Mouse (Mus musculus) CD4-positive, CD25-positive, alpha-beta regulatory T cell, adult 4 months (primary cell): Measurements from ENCODE around the gene Tekt5. TPM values are rescaled to one million over a fixed set of nuclear protein-coding genes. Genes with fewer than 3 reads are reported as not detected.

ENCODE experiments used
- ATAC-seq: one replicate; pipeline ENCODE4 v1.8.0; 2017
- polyA plus RNA-seq, 2 experiments: library from polyadenylated mRNA; unstranded; fragments of 100-300 nt; shearing (Covaris generic); gene quantifications; one replicate each; pipeline ENCODE4 v1.2.1; 2017

The Tekt5 gene
- not detected for polyA plus RNA-seq

DNA sequence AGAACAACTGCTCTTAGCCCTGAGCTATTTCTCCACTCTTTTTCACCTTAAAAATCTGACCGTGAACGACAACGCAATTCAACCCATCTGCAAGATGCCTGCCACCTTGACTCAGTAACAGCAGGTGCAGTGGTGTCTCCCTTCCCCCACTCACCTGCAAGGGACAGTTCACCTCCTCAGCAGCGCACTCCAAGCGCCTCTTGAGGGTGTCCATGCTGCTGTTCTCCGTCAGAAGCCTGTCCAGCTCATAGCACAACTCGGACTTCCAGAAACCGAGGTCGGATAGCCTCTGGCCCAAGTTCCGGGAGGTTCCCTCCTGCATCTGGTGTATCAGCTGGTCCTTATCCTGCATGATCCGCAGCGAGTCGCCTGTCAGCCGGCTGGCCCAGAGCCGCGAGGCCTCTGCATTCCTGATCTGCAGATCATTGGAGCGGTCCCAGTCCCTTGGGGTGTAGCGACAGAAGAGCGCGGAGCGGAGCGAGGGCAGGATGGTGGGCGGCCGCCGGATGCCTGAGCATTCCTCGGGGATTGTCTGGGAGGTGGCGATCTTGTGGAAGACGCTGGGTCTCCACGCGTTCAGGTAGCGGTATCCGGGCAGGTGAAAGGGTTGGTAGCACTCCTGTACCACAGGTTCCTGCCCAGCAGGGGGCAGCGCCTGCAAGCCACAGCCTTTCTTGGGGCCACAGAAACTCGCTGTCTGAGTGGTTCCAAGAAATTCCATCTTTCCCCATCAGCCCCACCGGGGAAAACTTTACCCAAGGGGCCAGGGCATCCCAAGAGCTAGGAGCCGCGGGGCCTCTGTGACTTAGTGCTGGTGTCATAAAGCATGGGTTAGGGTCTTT lies at the start of gene Tekt5:
Gene Tekt5 (minus strand): TSS at position 792 of the 842 bp plus-strand sequence.
- no peak for ATAC-seq

DNA sequence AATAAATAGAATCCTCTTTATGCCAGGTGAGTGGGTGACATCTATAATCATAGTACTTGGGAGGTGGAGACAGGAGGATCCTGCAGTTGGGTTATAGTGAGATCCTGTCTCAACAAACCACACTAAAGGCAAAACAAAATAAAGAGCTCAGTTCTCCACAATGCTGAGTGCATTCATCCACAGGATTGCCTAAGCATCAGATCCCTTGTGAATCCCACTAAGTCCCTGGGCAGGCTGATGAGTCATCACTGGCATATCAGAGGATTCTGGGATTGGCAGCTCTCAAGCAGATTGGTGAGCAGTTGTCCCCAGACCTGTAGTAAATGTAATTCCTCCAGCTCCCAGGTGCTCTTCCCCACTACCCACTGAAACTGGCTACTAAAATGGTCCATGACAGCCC lies 48.4 kb upstream of the Tekt5 start:
- ATAC-seq = no peak

DNA sequence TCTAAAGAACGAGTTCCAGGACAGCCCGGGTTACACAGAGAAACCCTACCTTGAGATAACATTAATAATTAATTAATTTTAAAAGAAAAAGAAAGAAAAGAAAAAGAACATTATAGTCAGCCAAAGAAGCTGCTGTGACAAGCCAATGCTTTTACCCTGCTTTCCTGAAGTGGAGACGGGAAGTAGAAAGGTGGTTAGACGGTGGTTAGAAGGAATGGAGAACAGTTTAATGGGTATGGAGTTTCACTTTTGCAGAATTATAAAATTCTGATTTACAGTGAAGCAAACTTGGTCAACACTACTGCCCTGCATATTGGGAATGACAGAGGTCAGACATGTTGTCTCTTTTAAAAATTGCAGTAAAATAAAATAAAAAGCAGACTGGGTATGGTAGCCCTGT lies 46.5 kb upstream of the Tekt5 start:
- ATAC-seq = no peak

DNA sequence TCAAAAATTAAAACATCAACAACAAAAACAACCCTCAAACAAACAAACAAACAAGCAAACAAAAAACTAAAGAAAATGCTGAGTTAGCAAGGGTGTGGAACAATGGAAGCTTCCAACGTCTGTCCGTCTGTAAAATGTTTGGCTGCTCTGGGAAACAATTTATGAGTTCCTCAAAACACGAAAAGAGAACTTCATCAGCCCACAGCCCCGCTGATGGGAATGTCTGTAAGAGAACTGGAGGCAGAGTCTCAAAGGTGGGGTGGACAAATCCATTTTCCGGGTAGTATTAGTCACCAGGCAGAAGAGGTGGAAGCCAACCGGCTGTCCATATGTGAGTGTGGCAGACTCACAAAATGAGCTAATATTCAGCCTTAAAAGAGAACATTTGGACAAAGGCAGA lies 46.0 kb upstream of the Tekt5 start:
- ATAC-seq = no peak

DNA sequence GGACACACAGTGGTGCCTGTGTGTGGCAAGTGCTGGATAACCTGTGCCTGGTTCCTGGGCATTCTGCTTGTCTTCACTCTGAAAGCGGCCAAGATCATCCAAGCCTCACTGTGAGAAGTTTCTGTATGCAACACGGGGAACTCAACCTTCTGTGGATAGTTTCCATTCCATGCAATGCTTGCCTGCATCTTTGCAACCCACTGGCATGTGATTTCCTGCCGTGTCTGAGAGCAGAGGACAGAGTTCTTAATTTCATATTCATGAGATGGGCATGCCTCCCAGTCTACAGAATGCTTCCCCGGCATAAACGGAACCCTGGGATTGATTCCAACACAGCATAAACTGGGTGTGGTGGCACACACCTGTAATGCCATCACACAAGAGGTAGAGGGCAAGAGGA lies 42.8 kb upstream of the Tekt5 start:
- ATAC-seq = no peak

DNA sequence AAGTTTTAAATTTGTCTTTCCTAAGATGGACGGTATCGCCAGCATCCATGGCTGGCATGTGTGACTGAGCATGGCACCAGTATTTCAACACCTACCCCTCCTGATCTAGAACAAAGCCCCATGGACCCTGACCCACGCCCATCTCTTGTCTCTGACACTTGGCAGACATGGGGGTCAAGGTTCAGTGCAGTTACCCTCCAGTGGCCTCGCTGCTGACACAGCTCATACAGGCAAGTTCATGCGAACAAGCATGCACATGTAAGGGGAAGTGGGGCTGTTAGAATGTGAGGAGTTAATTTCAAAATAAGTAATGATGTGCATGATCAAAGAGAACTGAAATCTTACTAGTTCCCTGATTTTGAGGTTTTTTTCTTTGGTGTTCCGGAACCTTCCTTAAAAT lies 40.9 kb upstream of the Tekt5 start:
- ATAC-seq = no peak

DNA sequence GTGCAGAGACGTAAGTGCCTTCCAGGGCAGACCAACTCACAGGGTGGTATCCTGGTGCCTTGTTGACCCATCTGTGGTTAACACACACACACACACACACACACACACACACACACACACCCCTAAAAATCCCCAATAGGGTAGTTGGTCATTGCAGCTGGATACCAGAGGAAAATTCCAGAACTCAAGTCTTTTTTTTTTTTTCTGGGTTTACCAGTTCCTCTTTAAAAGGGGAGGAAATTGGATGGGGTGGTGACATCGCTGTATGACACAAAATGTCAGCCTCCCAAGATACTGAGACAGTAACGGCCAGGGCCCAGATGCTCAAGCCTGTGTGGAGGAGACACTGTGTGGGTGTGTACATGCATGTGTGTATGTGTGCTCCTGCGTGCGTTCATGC lies 38.1 kb upstream of the Tekt5 start:
- ATAC-seq = no peak

DNA sequence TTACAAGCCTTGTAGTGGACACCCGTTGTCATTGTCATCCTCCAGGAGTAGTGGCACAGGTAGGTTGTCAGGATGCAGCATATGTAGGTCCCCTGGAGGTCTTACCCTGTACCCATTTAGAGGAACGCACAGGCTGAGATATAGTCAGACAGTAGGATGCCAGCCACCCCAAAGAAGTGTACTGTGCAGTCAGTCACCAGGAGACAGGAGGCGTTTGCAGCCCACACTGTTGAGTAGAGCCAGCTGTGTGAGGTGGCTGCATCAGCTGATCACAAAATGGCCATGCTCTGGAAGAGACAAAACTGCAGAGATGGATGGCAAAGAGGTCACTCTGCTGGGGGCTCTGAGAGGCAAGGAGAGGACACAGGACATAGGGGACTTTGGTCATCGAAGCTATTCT lies 37.1 kb upstream of the Tekt5 start:
- no peak for ATAC-seq

DNA sequence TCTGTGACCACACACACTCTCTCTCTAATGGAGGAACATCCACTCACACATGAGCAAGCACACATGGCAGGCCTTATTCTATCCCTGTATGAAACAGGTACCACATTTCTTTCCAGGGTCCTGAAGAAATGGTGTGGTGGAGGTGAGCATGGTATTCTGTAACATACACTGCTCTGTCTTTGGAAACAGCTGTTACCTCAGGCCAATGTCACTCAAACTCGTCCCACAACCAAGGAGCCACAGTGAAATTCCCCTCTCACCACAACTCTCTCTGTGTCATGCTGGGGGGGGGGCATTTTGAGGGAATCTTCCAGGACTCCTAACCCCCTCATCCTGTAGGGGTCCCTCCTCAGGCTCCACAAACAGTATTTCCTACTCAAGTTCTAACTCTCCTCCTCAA lies 36.6 kb upstream of the Tekt5 start:
- ATAC-seq = no peak

DNA sequence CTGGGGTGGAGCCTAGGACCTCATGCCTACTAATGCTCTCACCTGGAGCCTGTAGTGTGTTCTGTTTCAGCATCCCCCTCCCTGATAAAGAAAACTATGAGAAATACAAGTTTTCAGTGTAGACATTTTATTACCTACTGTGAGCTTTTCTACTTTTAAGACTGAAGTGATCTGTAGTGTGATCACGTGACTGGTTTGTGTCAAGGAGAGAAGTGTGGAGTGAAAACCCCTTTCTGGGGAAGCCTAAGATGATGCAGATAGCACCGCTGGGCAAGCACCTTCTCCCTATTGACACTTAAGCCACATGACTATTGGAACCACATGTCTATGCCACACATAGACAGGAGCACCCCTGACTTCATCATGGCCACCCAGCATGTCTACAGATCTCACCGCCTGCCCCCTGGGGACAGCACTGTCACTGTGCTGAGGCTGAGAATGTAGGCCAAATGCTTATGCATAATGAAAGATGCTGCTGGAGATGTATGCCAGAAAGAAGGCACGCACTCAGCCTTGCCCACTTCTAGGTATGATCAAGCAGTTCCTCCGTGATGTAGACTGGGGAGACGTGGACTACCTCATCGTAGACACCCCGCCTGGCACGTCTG lies 25.3 kb upstream of the Tekt5 start:
- no peak for ATAC-seq

DNA sequence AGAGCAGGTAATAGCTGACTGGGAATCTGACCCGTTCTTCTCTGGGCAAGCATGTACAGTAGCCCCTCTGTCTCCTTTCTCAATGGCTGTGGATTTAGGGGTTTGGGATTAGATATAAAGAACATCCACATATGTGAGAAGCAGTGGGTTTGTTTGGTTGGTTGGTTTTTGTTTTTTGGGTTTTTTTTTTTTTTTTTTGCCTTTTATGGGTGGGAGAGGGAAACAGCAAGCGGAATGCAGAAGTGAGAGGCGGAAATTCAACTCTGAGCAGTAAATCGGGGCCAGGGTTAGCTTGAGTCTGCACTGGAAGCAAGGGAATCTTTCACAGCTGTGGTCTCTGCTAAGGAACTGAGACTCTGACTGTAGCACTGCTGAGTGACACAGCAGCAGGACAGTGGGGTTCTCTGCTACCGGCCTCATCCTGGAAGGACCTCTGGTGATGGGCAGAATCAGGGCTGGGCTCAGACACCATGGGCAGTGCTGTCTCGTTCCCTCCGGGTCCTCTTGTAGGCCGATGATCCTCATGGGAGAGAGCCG lies 22.5 kb upstream of the Tekt5 start:
- no peak for ATAC-seq

DNA sequence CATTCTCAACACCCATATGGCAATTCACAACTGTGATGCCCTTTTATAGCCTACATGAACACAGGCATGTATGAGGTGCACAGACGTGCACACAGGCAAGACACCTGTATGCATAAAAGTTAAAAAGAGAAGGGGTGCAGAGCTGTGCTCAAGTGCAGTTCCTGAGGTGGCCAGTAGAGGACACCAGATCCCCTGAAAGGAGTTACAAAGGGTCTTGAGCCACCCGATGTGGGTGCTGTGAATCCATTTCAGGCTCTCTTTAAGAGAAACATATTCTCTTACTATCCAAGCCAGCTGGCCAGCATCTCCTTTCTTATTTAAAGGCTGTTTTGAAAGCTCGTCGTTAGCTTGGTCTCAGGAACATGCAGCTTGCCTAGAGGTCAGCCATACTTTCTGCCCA lies 21.6 kb upstream of the Tekt5 start:
- no peak for ATAC-seq

DNA sequence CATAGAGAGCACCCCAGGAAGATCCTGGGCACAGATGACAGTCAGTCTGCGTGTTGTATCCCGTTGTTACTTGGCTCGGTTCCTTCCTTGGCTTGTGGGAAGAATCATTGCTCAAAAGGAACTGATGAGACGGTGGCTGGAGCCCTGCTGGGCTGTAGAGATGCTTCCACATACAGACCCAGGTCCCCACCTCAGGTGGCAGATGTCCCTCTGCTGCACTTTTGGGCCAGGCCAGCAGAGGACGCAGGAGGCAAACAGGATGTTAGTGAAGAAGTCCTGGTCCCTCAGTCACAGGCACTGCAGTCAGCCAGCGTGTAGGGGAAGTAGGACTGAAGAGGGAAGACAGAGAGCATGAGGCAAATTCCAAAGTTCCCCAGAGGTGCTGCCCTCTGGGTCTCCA lies 20.7 kb upstream of the Tekt5 start:
- no peak for ATAC-seq

DNA sequence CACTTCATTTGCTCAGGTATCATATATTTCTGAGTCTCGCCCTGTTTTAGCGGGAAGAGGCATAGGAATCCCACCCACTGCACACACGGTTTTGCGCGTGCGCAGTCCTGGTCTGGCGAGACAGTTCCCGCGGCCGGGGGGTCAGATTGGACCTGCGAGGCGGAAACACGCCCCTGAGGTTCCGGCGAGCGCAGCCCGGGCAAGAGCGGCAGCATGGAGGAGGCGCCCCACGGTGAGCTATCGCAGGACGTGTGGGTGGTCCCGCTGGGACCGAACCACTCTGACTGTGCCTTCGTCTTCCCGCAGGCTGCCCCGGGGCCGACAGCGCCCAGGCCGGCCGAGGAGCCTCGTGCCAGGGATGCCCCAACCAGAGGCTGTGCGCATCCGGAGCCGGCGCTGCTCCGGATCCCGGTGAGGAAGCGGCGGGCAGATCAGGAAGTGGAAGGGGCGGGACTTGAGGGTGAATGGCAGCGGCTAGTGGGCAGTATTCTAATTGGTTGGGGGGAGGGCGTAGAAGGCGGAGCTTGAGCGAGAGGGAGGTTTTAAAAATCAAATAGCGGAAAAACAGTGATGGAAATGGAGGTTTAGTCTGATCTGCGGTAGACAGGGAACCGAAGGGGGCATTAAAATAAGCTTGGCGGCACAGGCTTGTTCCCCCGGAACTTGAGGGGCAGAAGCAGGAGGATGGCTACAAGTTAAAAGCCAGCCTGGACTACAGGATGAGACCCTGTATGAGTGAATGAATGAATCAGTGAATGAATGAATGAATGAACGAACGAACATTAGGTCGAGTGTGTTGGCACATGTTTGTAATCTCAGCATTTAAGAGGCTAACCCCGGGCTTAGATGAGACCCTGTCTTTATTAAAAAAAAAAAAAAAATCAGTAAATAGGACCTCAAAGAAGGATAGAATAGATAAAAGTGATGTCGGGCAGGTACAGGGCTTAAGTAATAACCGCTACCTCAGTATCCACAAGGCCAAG lies 16.8 kb upstream of the Tekt5 start, which contains the start of gene Nubp1:
Gene Nubp1 (plus strand): TSS at position 185 of the 983 bp plus-strand sequence.
- ATAC-seq = peak; percentile 98

DNA sequence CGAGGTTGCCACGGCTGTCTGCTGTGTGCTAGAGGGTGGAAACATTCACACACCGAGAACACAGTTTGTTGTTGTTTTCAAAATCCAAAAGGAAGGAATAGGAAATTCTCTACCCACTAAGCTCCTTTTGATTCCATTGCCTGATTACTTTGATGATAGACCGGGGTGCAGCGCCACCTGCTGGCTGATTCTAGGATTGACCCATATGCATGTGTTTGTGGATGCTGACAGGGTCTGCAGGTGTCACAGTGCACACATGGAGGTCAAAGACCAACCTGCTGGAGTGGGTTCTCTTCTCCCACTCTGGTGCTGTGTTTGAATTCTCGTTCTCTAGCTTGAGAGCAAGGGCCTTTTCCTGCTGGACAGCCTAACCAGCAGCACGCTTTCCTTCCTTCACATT lies 3.9 kb upstream of the Tekt5 start:
- peak; percentile 81 for ATAC-seq

DNA sequence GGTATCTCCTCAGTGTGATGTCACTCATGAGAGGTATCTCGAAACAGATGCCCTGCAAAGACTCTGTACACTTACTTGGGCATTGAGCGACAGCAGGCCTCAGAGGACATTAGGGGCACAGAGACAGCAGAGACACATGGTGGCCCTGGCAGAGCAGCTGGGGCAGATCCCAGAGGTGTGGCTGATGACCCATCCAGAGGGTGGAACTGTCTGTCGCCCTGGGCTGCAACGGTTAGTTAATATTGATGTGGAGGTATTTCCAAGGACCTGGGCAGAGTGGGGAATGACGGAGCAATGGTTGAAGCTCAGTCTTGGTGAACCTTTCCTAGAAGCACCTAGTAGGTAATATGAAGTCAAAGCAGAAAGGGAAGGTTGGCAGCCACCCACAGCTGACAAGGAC lies 3.5 kb upstream of the Tekt5 start:
- ATAC-seq = no peak

DNA sequence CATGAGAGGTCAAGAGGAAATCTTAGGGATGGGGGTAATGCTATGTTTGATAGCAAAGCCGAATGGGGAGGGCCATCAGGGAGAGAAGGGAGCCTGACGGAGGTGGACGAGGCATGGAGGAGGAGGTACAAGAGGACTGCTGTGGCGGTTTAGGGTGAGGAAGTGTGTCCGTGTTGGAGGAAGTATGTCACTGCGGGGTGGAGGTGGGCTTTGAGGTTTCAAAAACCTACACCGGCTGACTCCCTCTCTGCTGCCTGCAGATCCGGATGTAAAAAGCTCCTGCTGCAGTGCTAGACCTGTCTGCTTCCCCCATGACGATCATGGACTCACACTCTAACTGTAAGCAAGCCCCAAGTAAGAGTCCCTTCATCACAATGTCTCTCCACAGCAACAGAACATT lies 2.7 kb downstream of the Tekt5 start:
- ATAC-seq = no peak

DNA sequence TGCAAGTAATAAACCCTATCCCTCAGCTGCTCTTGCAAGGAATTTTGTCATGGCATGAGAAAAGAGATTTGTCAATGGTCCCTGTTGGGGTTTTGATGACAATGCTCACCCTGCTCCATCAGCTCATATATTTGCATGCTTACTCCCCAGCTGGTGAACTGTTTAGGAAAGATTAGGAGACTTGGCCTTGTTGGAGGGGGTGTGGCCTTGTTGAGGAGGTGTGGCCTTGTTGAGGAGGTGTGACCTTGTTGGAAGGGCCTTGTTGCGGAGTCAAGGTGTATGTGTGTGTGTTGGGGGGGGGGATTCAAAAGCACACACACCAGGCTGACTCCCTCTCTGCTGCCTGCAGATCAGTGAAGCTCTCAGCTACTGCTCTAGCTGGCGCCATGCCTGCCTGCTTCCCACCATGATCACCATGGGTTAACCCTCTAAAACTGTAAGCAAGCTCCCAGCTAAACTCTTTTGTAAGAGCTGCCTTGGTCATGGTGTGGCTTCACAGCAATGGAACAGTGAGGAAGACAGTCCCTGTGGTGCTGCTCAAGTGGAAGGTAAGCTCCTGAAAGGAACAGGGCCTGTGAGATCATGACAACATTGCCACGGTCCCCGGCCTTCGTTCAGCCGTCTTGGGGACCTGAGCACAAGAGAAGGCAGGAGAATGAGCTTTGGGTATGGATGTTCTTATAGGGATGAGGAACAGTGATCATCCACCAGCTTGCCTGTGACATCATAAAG lies 6.5 kb downstream of the Tekt5 start:
- ATAC-seq = no peak

DNA sequence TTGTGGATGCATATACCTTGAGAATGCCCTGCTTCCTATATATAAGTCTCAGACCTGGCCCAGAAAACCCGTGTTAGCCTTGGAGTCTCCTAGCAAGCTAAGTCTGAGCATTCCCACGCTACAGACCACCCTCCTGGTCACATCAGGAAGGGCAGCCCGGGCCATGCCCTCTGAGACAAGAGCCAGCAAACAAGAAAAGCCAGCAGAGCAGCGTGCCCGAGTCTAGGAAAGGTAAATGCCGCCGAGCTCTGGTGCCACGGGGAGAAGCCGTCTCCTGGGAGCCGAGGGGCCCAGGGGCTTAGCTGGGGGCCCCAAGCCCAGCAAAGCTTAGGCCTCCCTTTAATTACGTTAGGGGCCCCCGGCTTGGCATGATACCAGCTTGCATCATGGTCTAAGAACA lies 10.0 kb downstream of the Tekt5 start:
- ATAC-seq = no peak

DNA sequence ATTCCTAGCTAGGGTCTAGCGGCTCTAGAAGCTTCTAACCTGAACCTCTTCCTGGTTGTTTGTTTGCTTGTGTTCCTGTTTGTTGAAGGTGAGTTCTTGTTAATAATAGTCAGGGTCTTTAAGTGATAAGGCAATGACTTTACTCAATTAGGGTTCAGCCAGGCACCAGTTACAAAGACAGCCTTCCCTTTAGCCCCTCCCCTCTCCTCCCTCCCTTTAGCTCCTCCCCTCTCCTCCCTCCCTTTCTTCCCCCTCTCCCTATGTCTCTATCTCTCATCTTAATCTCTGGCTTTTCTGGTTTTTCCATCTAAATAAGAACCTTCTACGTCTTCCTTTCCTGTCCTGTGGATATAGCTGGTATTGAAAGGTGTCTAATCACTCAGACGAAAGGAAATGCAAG lies 10.7 kb downstream of the Tekt5 start:
- peak; percentile 32 for ATAC-seq

DNA sequence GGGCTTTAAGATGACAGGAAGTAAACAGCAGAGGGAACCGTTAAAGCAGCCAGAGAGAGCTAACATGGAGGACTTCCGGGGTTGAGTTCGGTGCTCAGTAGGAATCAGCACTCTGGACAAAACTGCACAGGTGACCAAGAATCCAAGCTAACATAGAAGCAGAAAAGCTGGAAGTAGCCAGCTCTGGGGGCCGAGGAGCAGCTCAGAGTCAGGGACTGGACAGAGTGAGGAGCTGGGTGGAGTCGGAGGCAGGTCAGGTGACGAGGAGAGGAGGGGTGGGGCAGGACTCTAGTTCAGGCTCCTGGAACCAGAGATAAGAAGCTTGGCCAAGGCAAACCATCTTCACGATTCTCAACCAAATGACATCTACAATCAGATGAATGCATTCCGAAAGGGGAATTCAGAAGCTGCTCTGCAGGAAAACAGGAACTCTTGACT lies 11.2 kb downstream of the Tekt5 start:
- peak; percentile 80 for ATAC-seq

DNA sequence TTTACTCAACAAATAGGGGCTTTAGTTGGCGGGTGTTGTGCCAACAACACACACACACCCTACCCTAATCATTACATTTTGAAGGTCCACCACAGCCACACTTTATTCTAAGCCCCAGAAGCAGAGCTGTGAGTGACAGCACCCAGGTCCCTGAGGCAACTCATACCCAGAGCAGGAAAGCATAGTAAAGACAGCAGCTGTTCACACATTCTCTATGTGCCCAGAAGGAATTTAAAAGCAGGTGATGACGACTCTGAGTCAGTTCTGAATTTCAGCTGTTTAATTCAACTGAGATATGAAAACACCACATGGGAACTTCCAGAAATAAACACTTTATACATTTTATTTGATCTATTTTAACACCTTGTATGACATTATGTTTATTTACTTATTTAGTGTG lies 15.8 kb downstream of the Tekt5 start:
- ATAC-seq = no peak
